Mouse (Mus musculus) hindbrain, embryonic 12.5 days (tissue): Measurements from ENCODE around the gene Eif4a2. TPM values are rescaled to one million over a fixed set of nuclear protein-coding genes. Genes with fewer than 3 reads are reported as not detected.

Experiments used
- ATAC-seq: fragments of 200-750 bp; cut with Nextera tagmentation; 2 replicates; pipeline ENCODE4 v1.8.0; 2017; ENCODE audit warnings: moderate TSS enrichment; ENCODE audit not compliant: low FRiP score
- H3K27ac ChIP-seq: fragments of 300-500 bp; sonication (generic); 2 replicates; pipeline ENCODE4 v1.5.1; 2016; ENCODE audit warnings: mild to moderate bottlenecking
- H3K27me3 ChIP-seq: fragments of 300-500 bp; sonication (generic); 2 replicates; pipeline ENCODE4 v1.6.1; 2016; ENCODE audit warnings: mild to moderate bottlenecking
- H3K36me3 ChIP-seq: fragments of 300-500 bp; sonication (generic); 2 replicates; pipeline ENCODE4 v1.6.1; 2016; ENCODE audit warnings: mild to moderate bottlenecking
- H3K4me1 ChIP-seq: fragments of 300-500 bp; sonication (generic); 2 replicates; pipeline ENCODE4 v1.6.1; 2016
- H3K4me2 ChIP-seq: fragments of 300-500 bp; sonication (generic); replicated peaks from 2 replicates; pipeline ENCODE4 v1.6.1; 2016; ENCODE audit warnings: mild to moderate bottlenecking
- H3K4me3 ChIP-seq: fragments of 300-500 bp; sonication (generic); 2 replicates; pipeline ENCODE4 v1.5.1; 2016; ENCODE audit warnings: mild to moderate bottlenecking
- H3K9ac ChIP-seq: fragments of 300-500 bp; sonication (generic); 2 replicates; pipeline ENCODE4 v1.6.1; 2016; ENCODE audit warnings: mild to moderate bottlenecking, moderate library complexity
- H3K9me3 ChIP-seq: fragments of 300-500 bp; sonication (generic); replicated peaks from 2 replicates; pipeline ENCODE4 v1.6.1; 2016; ENCODE audit warnings: mild to moderate bottlenecking
- WGBS: fragments of 180-500 bp; shearing (Covaris S2); methylation state at CpG from one replicate; pipeline ENCODE4 v1.1.7; 2016; 5-methylcytosine and 5-hydroxymethylcytosine counted together
- polyA plus RNA-seq: library from polyadenylated mRNA; unstranded; fragments of >200 nt; fragmentation: Nextera tagmentation; extraction: Ambion mirVana; gene quantifications from 2 replicates; pipeline ENCODE4 v1.2.1, GENCODE M21; 2016

Gene Eif4a2
- polyA plus RNA-seq, 1 experiment from 2014 or later = 240 TPM

- H3K4me3 ChIP-seq = peak overlapping the region; percentile 93
- H3K27me3 ChIP-seq = no peaks in the 10 kb centered on the region; the same call in 1 of the 2 replicates
- peak overlapping the region; percentile 94 for H3K4me2 ChIP-seq
- H3K36me3 ChIP-seq = peaks cover 45% of the 10 kb centered on the region
- peaks cover 22% of the 10 kb centered on the region for H3K4me1 ChIP-seq
- 8% methylated on average over 5 of the region's 5 CpGs for WGBS
- no peak for ATAC-seq
- H3K9ac ChIP-seq = peak overlapping the region; percentile 98
- no peak overlapping the region for H3K27ac ChIP-seq
- H3K9me3 ChIP-seq = no peaks in the 10 kb centered on the region
Measured at GRCm38 (mm10) chr16:23108943-23109342, 1.7 kb downstream of the Eif4a2 start.

- Histone ChIP-seq H3K4me3 (peak overlapping the region; percentile 93), H3K4me2 (peak overlapping the region; percentile 94), H3K4me1 (peaks cover 22% of the 10 kb centered on the region), H3K27me3 (no peaks in the 10 kb centered on the region), H3K27ac (no peak overlapping the region), H3K36me3 (peaks cover 51% of the 10 kb centered on the region), H3K9me3 (no peaks in the 10 kb centered on the region), H3K9ac (peak overlapping the region; percentile 98)
- ATAC-seq = no peak
- 64% methylated on average over 5 of the region's 5 CpGs for WGBS
Measured at GRCm38 (mm10) chr16:23109350-23110280, 2.4 kb downstream of the Eif4a2 start.

- no peak for ATAC-seq
- no peaks in the 10 kb centered on the region for H3K9me3 ChIP-seq
- no peak overlapping the region for H3K4me2 ChIP-seq
- peaks cover 63% of the 10 kb centered on the region for H3K36me3 ChIP-seq
- peaks cover 22% of the 10 kb centered on the region for H3K4me1 ChIP-seq
- 84% methylated on average over 12 of the region's 12 CpGs for WGBS
- no peaks in the 10 kb centered on the region for H3K27me3 ChIP-seq
- no peak overlapping the region for H3K9ac ChIP-seq
- H3K4me3 ChIP-seq = no peak overlapping the region
- H3K27ac ChIP-seq = no peak overlapping the region
Measured at GRCm38 (mm10) chr16:23112348-23112747, 5.1 kb downstream of the Eif4a2 start.

DNA sequence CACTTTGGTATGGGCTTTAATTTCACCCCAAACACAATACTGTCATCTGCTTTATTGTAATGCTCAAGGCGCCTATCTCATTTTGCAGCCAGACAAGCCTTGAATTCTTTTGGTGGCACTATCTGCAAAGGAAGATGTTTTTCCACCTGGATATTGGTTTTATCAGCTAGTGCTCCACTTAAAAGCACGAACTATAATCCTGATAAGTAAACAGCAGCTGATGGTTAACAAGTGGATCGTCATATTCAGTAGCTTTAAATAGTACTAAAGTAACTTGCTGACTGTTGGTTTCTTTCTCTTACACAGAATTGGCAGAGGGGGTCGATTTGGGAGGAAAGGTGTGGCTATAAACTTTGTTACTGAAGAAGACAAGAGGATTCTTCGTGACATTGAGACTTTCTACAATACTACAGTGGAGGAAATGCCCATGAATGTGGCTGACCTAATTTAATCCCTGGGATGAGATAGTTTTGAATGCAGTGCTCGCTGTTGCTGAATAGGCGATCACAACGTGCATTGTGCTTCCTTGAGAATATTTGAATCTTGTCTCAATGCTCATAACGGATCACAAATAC lies 5.7 kb downstream of the Eif4a2 start:
- Histone ChIP-seq H3K36me3 (peaks cover 67% of the 10 kb centered on the region), H3K4me2 (no peak overlapping the region), H3K4me1 (peaks cover 22% of the 10 kb centered on the region), H3K27me3 (no peaks in the 10 kb centered on the region), H3K4me3 (no peak overlapping the region), H3K9ac (no peak overlapping the region), H3K9me3 (no peaks in the 10 kb centered on the region), H3K27ac (no peak overlapping the region)
- no peak for ATAC-seq
- 57% methylated on average over 9 of the region's 9 CpGs for WGBS

DNA sequence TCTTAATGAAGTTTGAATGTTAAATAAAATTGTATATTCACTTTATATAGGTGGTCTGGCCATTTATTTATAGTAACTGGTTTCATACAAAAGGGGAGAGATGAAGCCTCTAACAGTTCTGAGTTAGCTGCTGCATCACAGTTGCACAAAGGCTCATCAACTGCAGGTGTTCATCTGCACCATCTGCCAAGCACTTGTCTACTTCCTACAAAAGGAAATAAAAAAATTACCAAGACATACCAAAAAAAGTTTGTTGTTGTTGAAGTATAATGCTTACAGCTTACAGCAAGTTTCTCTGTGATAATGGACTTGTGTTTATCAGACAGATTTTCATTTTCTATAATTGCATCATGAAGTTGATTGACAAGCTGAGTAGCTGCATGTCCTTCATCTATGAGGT lies 6.7 kb downstream of the Eif4a2 start:
- Histone ChIP-seq H3K4me3 (no peak overlapping the region), H3K9ac (no peak overlapping the region), H3K4me2 (no peak overlapping the region), H3K27me3 (no peaks in the 10 kb centered on the region), H3K9me3 (no peaks in the 10 kb centered on the region), H3K4me1 (peaks cover 20% of the 10 kb centered on the region), H3K36me3 (peaks cover 67% of the 10 kb centered on the region), H3K27ac (no peak overlapping the region)
- no peak for ATAC-seq

- Histone ChIP-seq H3K36me3 (peaks cover 66% of the 10 kb centered on the region), H3K4me2 (no peak overlapping the region)
- no peak for ATAC-seq
Measured at GRCm38 (mm10) chr16:23114339-23115171, 7.3 kb downstream of the Eif4a2 start.

DNA sequence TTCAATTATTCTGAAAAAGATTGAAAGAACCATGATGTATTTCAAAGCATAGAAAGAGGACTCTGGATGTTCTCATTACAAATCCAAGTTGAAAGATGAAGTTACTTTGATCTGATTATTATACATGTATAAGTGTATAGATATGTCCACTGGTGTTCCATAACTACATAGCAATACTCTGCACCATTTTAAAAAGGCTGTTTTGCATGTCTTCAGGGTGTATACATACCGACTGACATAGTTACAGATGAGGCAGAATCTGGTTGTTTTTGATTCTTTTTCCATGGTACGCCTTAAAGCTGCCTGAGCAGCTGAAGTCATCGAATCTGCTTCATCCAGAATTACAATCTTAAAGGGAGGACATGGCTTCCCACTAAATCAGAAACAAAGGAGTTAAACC lies 8.2 kb downstream of the Eif4a2 start:
- Histone ChIP-seq H3K9ac (no peak overlapping the region), H3K27me3 (no peaks in the 10 kb centered on the region), H3K4me3 (no peak overlapping the region), H3K27ac (no peak overlapping the region), H3K4me1 (peaks cover 4% of the 10 kb centered on the region), H3K4me2 (no peak overlapping the region), H3K9me3 (no peaks in the 10 kb centered on the region), H3K36me3 (peaks cover 65% of the 10 kb centered on the region)
- 88% methylated on average over 3 of the region's 3 CpGs for WGBS
- no peak for ATAC-seq

More at GRCm38 (mm10) chr16:23114339-23115171, 7.3 kb downstream of the Eif4a2 start:
- Histone ChIP-seq H3K9ac (no peak overlapping the region), H3K9me3 (no peaks in the 10 kb centered on the region), H3K4me3 (no peak overlapping the region), H3K4me1 (peaks cover 13% of the 10 kb centered on the region), H3K27ac (no peak overlapping the region), H3K27me3 (no peaks in the 10 kb centered on the region)
- WGBS = 72% methylated on average over 5 of the region's 5 CpGs

GRCm38 (mm10) chr16:23117173-23117572 lies 9.9 kb downstream of the Eif4a2 start:
- no peaks in the 10 kb centered on the region for H3K4me1 ChIP-seq
- WGBS = 67% methylated on average over 4 of the region's 4 CpGs
- H3K9me3 ChIP-seq = no peaks in the 10 kb centered on the region
- no peak overlapping the region for H3K27ac ChIP-seq
- no peak for ATAC-seq
- peaks cover 65% of the 10 kb centered on the region for H3K36me3 ChIP-seq
- H3K9ac ChIP-seq = no peak overlapping the region
- no peaks in the 10 kb centered on the region for H3K27me3 ChIP-seq
- no peak overlapping the region for H3K4me2 ChIP-seq
- no peak overlapping the region for H3K4me3 ChIP-seq

GRCm38 (mm10) chr16:23122446-23122845 lies 15.2 kb downstream of the Eif4a2 start:
- no peak overlapping the region for H3K4me3 ChIP-seq
- no peak overlapping the region for H3K4me2 ChIP-seq
- no peak overlapping the region for H3K9ac ChIP-seq
- H3K27ac ChIP-seq = no peak overlapping the region
- H3K27me3 ChIP-seq = no peaks in the 10 kb centered on the region
- WGBS = 98% methylated on average over 3 of the region's 3 CpGs
- peaks cover 49% of the 10 kb centered on the region for H3K36me3 ChIP-seq
- peaks cover 10% of the 10 kb centered on the region for H3K4me1 ChIP-seq
- no peaks in the 10 kb centered on the region for H3K9me3 ChIP-seq
- no peak for ATAC-seq

GRCm38 (mm10) chr16:23123104-23123503 lies 15.9 kb downstream of the Eif4a2 start:
- Histone ChIP-seq H3K4me1 (peaks cover 10% of the 10 kb centered on the region), H3K4me2 (no peak overlapping the region), H3K27me3 (no peaks in the 10 kb centered on the region), H3K27ac (no peak overlapping the region), H3K9ac (no peak overlapping the region), H3K4me3 (no peak overlapping the region), H3K36me3 (peaks cover 44% of the 10 kb centered on the region), H3K9me3 (no peaks in the 10 kb centered on the region)
- ATAC-seq = no peak
- WGBS = 93% methylated on average over 4 of the region's 4 CpGs

- no peak overlapping the region for H3K27ac ChIP-seq
- no peak for ATAC-seq
- 91% methylated on average over 4 of the region's 4 CpGs for WGBS
- no peaks in the 10 kb centered on the region for H3K9me3 ChIP-seq
- H3K4me3 ChIP-seq = no peak overlapping the region
- H3K4me1 ChIP-seq = peaks cover 23% of the 10 kb centered on the region
- H3K9ac ChIP-seq = no peak overlapping the region
- no peak overlapping the region for H3K4me2 ChIP-seq
- H3K27me3 ChIP-seq = no peaks in the 10 kb centered on the region
- peaks cover 39% of the 10 kb centered on the region for H3K36me3 ChIP-seq
Measured at GRCm38 (mm10) chr16:23124398-23124797, 17.2 kb downstream of the Eif4a2 start.

DNA sequence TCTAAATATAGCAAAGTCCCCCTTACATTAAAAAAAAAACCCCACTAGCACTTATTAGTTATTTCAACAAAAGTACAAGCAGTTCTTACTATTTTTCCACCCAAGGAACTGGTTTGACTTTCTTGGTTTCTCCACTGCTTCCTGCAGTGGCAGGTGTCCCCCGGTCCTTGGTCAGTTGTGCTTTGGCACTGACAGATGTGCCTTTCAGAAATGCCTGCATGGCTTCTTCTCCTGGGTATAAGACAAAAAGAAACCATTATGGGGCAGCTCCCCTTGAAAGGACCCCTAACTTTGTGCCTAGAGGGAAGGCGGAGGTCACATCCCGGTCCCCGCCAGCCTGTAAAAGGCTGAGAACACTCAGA lies 20.0 kb downstream of the Eif4a2 start:
- Histone ChIP-seq H3K4me1 (peaks cover 23% of the 10 kb centered on the region), H3K9ac (peak overlapping the region; percentile 89), H3K9me3 (no peaks in the 10 kb centered on the region), H3K4me2 (peak overlapping the region; percentile 84), H3K27me3 (no peaks in the 10 kb centered on the region), H3K36me3 (peaks cover 15% of the 10 kb centered on the region), H3K27ac (peak overlapping the region; percentile 97), H3K4me3 (peak overlapping the region; percentile 79)
- WGBS = 2% methylated on average over 4 of the region's 4 CpGs
- ATAC-seq = no peak
